Mouse (Mus musculus): Measurements from ENCODE around the gene Rergl.

- no peak for TF ChIP-seq CTCF (IDR thresholded peaks at IDR 0.05; ENCODE audit: borderline replicate concordance, control insufficient read depth, extremely low read depth, insufficient read depth, low read length, poor library complexity)
- no peak for TF ChIP-seq POLR2A (IDR thresholded peaks at IDR 0.05; ENCODE audit: control insufficient read depth, extremely low read depth, insufficient read depth, low read length, poor library complexity)
Measured at GRCm38 (mm10) chr6:139464980-139465379, 36.8 kb downstream of the Rergl start.

Measured in thymus, adult 2 months (tissue).